Mouse (Mus musculus): ENCODE results near the gene Sipa1l3. TPM values are rescaled to one million over a fixed set of nuclear protein-coding genes. Genes with fewer than 3 reads are reported as not detected.

Sipa1l3 gene
- polyA plus RNA-seq, 2 experiments from 2014 or later, result 2.4 to 5.0 TPM

DNA sequence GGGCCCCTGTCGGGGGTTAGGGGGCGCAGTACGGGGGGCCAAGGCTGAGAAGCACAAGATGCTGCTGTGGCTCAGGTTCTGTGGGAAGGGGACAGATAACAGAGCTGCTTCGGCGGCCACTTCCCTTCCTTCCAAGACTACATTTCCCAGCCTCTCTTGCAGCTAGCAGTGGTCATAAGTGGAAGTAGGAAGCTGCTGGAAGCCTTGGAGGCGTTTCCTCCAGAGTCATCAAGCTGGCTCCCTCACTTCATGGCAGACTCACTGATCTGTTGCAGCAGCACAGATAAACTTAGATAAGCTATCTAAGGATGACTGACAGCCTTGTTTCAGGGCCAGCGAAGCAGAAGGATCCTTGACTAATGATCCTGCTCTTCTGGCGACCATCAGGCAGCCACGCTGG, 76.6 kb downstream of the Sipa1l3 start:
- ATAC-seq, result no peak

DNA sequence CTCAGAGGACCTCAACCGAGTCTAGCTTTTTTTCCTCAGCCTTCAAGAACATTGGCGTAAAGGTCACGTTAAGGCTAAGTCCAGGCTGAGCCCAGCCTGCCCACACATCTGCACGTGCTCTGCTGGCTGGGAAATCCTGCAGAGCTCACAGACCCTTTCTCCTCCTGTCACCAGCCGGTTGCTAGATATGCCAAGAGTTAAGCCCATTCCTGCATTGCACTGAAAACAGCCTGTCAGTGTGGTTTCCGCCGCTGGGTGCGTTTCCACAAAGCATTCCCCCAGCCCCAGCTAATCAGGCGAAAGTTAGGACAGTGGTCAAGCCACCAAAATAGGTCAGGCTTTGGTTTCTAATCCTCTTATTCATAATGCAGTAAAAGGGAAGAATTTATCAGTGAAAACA, 77.3 kb downstream of the Sipa1l3 start:
- no peak for ATAC-seq

DNA sequence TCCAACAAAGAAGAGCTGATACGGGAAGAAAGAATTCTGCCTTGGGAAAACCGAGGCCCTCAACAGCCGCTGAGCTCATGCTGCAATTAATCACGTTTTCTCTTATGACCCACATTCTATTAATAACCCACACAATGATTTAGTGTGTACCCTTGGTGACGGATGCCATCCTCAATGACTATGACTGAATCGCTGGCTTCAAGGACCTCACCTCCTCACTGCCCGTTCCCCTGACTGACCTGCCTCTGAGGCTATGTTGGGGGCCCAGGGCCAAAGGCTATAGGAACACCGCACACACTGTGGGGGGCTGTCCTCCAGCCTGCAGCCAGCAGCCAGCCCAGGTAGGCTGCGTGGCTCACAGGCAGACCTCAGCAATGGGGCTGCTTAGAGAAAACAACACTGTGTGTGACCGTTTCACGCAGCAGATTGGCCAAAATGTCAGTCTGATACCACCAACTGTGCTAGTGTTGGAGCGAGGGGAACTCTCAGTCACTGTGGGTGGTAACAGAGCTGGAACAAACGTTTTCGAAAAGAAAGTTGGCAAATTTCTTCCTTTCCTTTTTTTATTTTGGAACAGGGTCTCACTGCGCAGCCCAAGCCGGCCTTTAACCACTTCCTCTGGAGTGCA, 79.7 kb downstream of the Sipa1l3 start:
- no peak for ATAC-seq

- no peak for ATAC-seq
These were observed 80.2 kb downstream of the Sipa1l3 start for GRCm38 (mm10) chr7:29438204-29438603.

DNA sequence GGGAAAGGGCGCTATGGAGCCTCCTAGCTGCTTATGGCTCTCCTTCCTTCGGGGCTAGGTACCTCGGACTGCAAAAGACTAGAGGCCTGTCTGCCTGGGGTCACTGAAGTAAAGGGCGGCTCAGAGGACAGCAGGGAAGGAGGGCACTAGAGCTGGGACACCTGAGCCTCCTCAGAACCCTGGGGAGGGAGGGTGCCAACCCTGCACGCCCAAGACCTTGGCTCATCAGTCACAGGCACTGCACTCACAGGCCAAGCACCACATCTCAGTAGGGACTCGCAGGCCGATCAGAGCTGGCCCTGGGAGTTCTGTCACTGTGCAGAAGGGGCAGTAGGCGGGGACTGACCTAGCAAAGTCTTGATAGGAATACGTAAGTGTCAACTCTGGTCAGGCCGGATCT, 81.4 kb downstream of the Sipa1l3 start:
- no peak for ATAC-seq

- ATAC-seq, result no peak
These were observed 84.0 kb downstream of the Sipa1l3 start for GRCm38 (mm10) chr7:29434313-29435035.

DNA sequence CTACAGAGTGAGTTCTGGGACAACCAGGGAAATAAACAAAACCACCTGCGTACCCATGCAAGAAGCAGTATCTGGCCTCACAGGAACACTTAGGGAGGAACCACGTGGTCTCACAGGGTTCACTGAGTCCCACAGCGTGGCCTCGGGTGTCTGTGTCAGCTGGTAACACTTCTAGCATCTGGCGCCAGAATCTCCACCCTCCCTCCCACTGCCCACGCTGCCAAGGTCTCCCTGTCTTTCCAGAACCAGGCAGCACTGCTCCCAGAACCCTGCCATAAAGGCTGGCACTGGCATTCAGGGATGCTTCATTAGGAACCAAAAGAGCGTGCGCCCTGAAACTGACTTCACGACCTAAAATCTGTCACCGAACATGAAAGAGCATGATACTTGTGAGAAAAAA, 84.7 kb downstream of the Sipa1l3 start:
- ATAC-seq, result no peak

DNA sequence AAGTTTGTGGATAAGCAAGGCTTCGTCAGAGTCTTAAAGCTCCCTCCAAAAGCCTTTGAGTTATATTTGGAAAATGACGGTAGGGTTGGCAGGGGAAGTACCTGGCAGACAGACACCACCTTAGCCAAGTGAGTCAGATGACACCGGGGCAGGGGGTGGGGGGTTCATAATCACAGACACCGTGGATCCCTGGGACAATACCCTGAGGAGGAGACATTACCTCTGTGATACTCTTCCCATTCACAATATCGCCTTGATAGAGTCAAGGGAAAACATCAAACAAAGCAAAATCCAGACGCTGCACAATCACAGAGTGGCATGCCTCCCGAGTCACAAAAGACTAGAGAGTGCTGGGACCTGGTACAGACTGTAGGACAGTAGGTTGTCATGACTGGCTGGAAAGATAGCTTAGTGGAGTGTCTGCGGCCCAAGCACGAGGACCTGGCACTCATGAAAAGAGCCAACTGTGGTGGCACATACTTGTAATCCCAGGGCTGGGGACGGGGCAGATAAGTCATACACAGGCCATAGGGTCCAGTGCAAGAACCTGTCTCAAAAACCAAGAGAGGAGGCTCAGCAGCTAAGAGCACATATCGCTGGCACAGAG, 85.4 kb downstream of the Sipa1l3 start:
- ATAC-seq, result no peak

DNA sequence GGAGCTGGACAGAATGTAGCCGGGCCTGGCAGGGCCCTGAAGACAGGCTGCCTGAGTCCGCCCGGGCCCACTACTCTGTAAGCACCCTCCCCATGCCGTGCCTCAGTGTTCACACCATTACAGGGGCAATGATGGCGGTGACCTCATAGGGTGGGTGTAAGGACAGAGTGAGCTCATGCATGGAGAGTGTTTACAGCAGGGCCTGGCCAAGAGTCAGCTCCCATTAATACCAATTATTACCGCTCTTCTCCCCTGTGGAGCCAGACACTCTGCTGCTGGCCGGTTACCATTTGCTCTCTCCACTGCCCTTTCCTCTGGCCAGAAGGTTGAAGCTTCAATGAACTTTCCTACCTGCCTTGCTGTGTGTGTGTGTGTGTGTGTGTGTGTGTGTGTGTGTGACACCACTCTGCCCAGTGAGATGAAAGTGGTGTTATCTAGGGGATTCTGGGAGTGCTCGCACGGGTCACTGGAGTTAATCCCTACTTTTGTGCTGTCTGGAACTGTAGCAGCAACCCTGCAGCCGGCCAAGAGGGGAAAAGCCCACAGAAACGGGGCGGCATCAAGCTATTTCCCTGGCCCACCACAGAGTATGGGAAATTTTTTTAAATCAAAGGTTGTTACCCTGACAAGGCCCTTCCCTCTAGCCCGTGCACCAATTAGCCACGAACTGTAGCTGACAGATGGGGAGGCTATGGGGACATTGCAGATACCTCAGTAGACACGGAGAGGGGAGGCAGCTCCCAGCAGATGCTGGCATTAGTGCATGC, 86.1 kb downstream of the Sipa1l3 start:
- ATAC-seq, result no peak

DNA sequence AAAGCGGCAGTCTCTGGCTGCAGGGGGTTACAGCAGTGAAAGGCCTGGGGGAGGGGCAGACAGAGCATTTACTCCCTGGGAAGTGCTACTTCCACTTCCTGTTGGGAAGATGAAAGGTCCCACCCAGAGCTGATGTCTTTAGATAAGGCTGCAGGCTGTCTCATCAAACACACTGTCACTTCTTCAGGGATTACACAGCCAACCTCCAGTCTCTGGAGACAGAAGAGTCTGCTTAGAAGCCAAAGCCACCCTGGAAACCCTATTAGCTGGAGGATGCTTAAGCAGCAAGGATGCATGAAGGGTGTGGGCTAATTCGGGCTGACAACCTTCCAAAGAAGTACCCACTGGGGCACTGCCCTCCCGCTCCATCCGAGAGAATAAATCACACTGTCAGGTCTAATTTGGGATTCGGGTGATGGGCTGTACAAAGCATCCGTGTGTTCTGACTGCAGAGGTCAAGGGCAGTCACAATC, 87.7 kb downstream of the Sipa1l3 start:
- no peak for ATAC-seq

- no peak for ATAC-seq
These were observed 92.4 kb downstream of the Sipa1l3 start for GRCm38 (mm10) chr7:29426056-29426455.

GRCm38 (mm10) chr7:29425413-29425827, 93.0 kb downstream of the Sipa1l3 start:
- ATAC-seq, result no peak

- ATAC-seq, result no peak
These were observed 93.8 kb downstream of the Sipa1l3 start for GRCm38 (mm10) chr7:29424690-29425089.

GRCm38 (mm10) chr7:29421909-29422244, 96.6 kb downstream of the Sipa1l3 start:
- no peak for ATAC-seq

DNA sequence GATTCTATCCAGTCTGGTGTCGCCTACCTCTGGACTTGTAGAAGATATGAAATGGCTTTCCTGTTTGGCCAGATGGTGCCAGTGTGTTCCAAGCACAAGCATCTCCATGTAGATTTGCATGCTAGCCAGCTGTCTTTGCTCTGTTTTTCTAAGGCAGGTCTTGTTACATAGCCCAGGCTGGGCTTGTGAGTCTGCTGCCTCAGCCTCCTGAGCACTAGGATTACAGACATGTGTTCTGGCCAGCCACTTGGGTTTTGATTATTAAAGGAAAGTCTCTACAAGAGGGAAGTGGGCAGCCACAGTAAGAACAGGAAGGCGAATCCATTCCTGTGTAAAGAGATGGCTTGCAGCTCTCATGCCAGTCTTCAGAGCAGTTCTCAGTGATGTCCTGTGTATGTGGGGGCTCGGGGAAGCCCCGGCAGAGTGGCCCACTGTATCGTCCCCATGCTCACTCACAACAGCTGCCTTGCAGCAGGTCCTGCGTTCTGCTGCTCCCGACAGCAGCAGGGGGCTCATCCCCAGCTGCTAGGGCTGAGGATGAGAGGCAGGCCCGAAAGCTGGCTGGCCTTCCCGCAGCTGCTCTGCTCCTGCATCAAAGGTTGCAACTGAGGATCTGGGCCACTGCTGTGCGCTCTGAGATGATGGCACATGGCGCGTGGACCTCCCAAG, 97.1 kb downstream of the Sipa1l3 start:
- ATAC-seq, result no peak

- no peak for ATAC-seq
These were observed 98.6 kb downstream of the Sipa1l3 start for GRCm38 (mm10) chr7:29419836-29420235.

- ATAC-seq, result no peak
These were observed 100.2 kb downstream of the Sipa1l3 start for GRCm38 (mm10) chr7:29418231-29418630.

- no peak for ATAC-seq
These were observed 100.9 kb downstream of the Sipa1l3 start for GRCm38 (mm10) chr7:29417332-29418069.

- ATAC-seq, result no peak
These were observed 101.5 kb downstream of the Sipa1l3 start for GRCm38 (mm10) chr7:29416906-29417305.

DNA sequence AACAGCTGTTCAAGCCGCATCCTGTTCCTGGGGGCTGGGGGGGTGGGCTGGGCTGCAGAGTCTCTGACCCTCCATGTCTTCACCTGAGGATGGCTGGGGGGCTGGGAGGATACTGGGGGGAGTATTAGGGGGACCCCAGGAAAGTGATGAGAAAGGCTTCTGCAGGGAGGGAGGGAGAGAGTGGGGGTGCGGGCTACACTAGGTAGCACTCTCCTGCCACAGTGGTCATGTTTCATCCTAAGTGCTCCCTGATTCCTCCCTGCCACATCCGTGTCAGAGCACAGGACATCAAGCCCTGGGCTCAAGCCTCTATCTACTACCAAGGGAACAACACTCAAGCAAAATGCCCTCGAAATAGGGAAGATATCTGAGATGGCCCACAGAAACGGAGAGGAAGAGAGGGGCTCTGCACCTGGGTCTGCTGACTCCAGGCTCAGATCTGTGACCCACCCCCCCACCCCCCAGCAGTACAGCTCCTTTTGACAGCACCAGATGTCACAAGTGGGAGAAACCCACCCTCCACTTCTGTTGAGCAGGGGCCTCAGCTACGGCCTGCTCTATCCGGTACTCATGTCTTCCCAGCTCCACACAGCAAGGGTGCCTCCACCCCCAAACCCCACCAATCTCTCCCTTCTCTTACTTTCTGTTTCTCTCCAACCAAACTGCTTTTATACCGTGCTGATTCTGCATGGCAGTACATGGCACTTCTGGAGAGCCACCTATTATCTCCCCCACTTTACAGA, 106.4 kb downstream of the Sipa1l3 start:
- ATAC-seq, result no peak

DNA sequence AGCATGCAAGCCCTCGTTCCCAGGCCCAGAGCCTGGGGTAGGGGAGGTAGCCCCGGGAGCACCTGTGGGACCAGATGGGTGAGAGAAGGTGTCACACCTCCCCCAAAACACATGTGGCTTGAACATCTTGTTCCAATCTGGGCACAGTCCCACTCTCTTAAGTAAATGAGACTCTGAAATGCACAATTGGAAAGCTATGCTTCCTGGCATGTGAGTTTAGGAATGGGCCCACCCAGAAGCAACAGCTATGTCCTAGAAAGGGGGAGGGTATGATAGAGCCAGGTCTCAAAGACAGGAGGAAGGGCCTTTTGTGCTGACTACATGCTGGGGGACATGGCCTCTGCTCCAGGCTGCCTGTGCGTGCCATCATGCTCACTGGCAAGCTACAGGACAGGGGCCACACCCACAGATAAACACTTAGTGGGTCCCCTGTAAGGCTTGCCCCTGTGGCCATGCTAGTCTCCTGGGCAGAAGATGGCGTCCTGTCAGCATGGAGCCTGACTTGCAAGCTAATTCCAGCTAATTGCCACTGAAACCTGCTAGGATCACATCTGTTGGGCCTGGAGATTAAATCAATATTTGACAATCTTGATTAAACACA, 107.1 kb downstream of the Sipa1l3 start:
- no peak for ATAC-seq
